8 mouse cellular contexts compared by ENCODE assay signal in the genomic region with DNA sequence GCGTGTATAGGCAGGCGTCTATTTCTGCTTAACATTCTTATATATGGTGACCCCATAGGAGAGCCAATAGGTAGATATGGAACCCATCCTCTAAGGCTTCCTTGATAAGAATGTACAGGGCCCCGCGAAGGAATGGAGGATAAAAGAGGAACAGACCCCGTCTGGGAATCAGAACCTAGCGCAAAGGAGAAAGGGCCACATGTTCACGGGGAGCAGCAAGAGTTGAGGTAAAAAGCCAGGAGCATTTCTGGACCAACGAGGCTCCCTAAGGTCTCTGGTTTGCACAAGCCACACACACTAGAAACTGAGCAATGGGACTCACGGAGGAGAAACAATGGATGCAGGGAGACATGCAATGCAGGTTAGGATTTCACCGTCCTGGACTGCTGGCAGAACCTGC. TPM values are rescaled to one million over a fixed set of nuclear protein-coding genes. Genes with fewer than 3 reads are reported as not detected.
DNase-seq lines count a peak whose midpoint lies in the region; ATAC-seq and TF ChIP-seq lines count a peak whose summit lies in the region.

No protein-coding gene starts in this region.

- TF ChIP-seq EP300 in stomach, postnatal 0 days (optimal IDR thresholded peaks at IDR 0.05), result no peak

- H3K4me3 ChIP-seq in cerebellum, adult 2 months (replicated peaks; ENCODE audit: insufficient read depth, low read depth, low read length), result peak overlapping the region; percentile 92
- H3K4me3 ChIP-seq in spleen, adult 2 months (ENCODE audit: extremely low read depth, insufficient read depth, insufficient read length), result peak overlapping the region; percentile 97
- peak overlapping the region; percentile 89 for H3K4me3 ChIP-seq in liver, embryonic 12.5 days
- peak overlapping the region; percentile 90 for H3K4me3 ChIP-seq in stomach, postnatal 0 days (ENCODE audit: low read depth, low read length)

- 3% methylated on average over 10 of the region's 10 CpGs for WGBS in cerebellum, adult 2 months
- 13% methylated on average over 10 of the region's 10 CpGs for WGBS in spleen, adult 2 months
- under 1% methylated on average over 10 of the region's 10 CpGs for WGBS in liver, embryonic 12.5 days (ENCODE audit: insufficient replicate concordance)
- WGBS in stomach, postnatal 0 days, result 3% methylated on average over 10 of the region's 10 CpGs

- H3K27me3 ChIP-seq in cerebellum, adult 2 months (ENCODE audit: control insufficient read depth, insufficient read depth, low read length), result no peaks in the 10 kb centered on the region
- no peaks in the 10 kb centered on the region for H3K27me3 ChIP-seq in spleen, adult 2 months (ENCODE audit: control insufficient read depth, insufficient read depth, low read length)
- no peaks in the 10 kb centered on the region for H3K27me3 ChIP-seq in liver, embryonic 12.5 days (replicated peaks)
- H3K27me3 ChIP-seq in stomach, postnatal 0 days (ENCODE audit: control insufficient read depth, insufficient read depth, low read length), result no peaks in the 10 kb centered on the region

- H3K36me3 ChIP-seq in spleen, adult 2 months (ENCODE audit: control insufficient read depth, insufficient read depth, low read length), result peaks cover 23% of the 10 kb centered on the region
- peaks cover 44% of the 10 kb centered on the region for H3K36me3 ChIP-seq in liver, embryonic 12.5 days
- peaks cover 26% of the 10 kb centered on the region for H3K36me3 ChIP-seq in stomach, postnatal 0 days (ENCODE audit: control insufficient read depth, insufficient read depth, low read length)

- peaks cover 28% of the 10 kb centered on the region for H3K4me1 ChIP-seq in cerebellum, adult 2 months (ENCODE audit: control insufficient read depth, insufficient read depth, low read length)
- 0 out of 2 replicates have a peak, but pooled peaks cover 3% of the 10 kb centered on the region for H3K4me1 ChIP-seq in spleen, adult 2 months (ENCODE audit: control insufficient read depth, insufficient read depth, insufficient read length)
- peaks cover 48% of the 10 kb centered on the region for H3K4me1 ChIP-seq in liver, embryonic 12.5 days
- H3K4me1 ChIP-seq in stomach, postnatal 0 days (replicated peaks; ENCODE audit: control insufficient read depth, insufficient read depth), result 0 out of 2 replicates have a peak, but pooled peaks cover 3% of the 10 kb centered on the region

- no peaks in the 10 kb centered on the region for H3K9me3 ChIP-seq in liver, embryonic 12.5 days (replicated peaks)
- H3K9me3 ChIP-seq in stomach, postnatal 0 days (ENCODE audit: control insufficient read depth, low read length), result no peaks in the 10 kb centered on the region

- H3K9ac ChIP-seq in liver, embryonic 12.5 days, result peak overlapping the region; percentile 96
- peak overlapping the region; percentile 91 for H3K9ac ChIP-seq in stomach, postnatal 0 days (ENCODE audit: low read length)

- H3K27ac ChIP-seq in cerebellum, adult 2 months (ENCODE audit: insufficient read depth, low read length), result peak overlapping the region; percentile 60; the same call in 1 of the 2 replicates
- H3K27ac ChIP-seq in spleen, adult 2 months (ENCODE audit: insufficient read depth, low read length), result no peak overlapping the region
- peak overlapping the region; percentile 93 for H3K27ac ChIP-seq in liver, embryonic 12.5 days
- peak overlapping the region; percentile 97 for H3K27ac ChIP-seq in stomach, postnatal 0 days (replicated peaks)

- DNase-seq in cerebellum, adult 2 months, result no peak
- no peak for DNase-seq in spleen, adult 2 months (ENCODE audit: low read depth in 1 of 2, low spot score in 2 of 2)
- DNase-seq in spleen, postnatal 4 days (ENCODE audit: low spot score in 2 of 2), result no peak
- DNase-seq in stomach, postnatal 0 days (ENCODE audit: low spot score), result no peak
- no peak for DNase-seq in cerebellum, postnatal 14 days

- no peak for ATAC-seq in cerebellum, adult (ENCODE audit: insufficient number of reproducible peaks, low FRiP score, low TSS enrichment)
- ATAC-seq in liver, embryonic 12.5 days, result no peak
- ATAC-seq in stomach, postnatal 0 days (ENCODE audit: low FRiP score, low TSS enrichment), result no peak
- no peak for ATAC-seq in erythroid progenitor cell, adult 5-6 weeks (replicated peaks; ENCODE audit: low FRiP score, poor library complexity, severe bottlenecking)

- no peak for TF ChIP-seq POLR2A in cerebellum, adult 2 months (IDR thresholded peaks at IDR 0.05; ENCODE audit: borderline replicate concordance, insufficient read depth, low read length)
- no peak for TF ChIP-seq POLR2A in spleen, adult 2 months (IDR thresholded peaks at IDR 0.05; ENCODE audit: low read depth, low read length)

- TF ChIP-seq CTCF in cerebellum, adult 2 months (IDR thresholded peaks at IDR 0.05; ENCODE audit: borderline replicate concordance, insufficient read depth, low read depth, low read length), result no peak
- TF ChIP-seq CTCF in spleen, adult 2 months (IDR thresholded peaks at IDR 0.05; ENCODE audit: extremely low read depth, insufficient read depth, insufficient read length, insufficient replicate concordance), result no peak
- TF ChIP-seq CTCF in stomach, postnatal 0 days (IDR thresholded peaks at IDR 0.05; ENCODE audit: low read depth), result no peak

- H3K4me2 ChIP-seq in liver, embryonic 12.5 days, result peak overlapping the region; percentile 94
- peak overlapping the region; percentile 71 for H3K4me2 ChIP-seq in stomach, postnatal 0 days (replicated peaks; ENCODE audit: low read depth)

RNA-seq across cellular contexts. Expression of a gene that starts 1.2 kb away (rescaled TPM):
- 249 and 256 TPM in 2 replicates for polyA plus RNA-seq in cerebellum, adult 2 months (2012; rRNA removed)
- polyA plus RNA-seq in spleen, adult 2 months (2012; rRNA removed), result 46.3 and 60.3 TPM in 2 replicates
- polyA plus RNA-seq in liver, embryonic 12.5 days (2016; fragmentation: Nextera tagmentation; extraction: Ambion mirVana), result 332 and 346 TPM in 2 replicates
- polyA plus RNA-seq in stomach, postnatal 0 days (2015; fragmentation: Nextera tagmentation; extraction: Ambion mirVana), result 180 TPM in 2 replicates
- total RNA-seq in erythroid progenitor cell, adult 5-6 weeks (2015; ENCODE audit: low replicate concordance), result 18.0 and 23.5 TPM in 2 replicates
- 40.8 and 44.4 TPM in 2 replicates for total RNA-seq in erythroid progenitor cell, adult 5-6 weeks (2017; ENCODE audit: low replicate concordance)

RNA-seq across cellular contexts. Expression of a gene that starts 12.6 kb away (rescaled TPM):
- 48.1 and 52.5 TPM in 2 replicates for polyA plus RNA-seq in cerebellum, adult 2 months (2012; rRNA removed)
- polyA plus RNA-seq in spleen, adult 2 months (2012; rRNA removed), result 23.0 and 32.6 TPM in 2 replicates
- 18.5 and 20.3 TPM in 2 replicates for polyA plus RNA-seq in liver, embryonic 12.5 days (2016; fragmentation: Nextera tagmentation; extraction: Ambion mirVana)
- 13.6 and 14.8 TPM in 2 replicates for polyA plus RNA-seq in stomach, postnatal 0 days (2015; fragmentation: Nextera tagmentation; extraction: Ambion mirVana)
- total RNA-seq in erythroid progenitor cell, adult 5-6 weeks (2015; ENCODE audit: low replicate concordance), result 3.6 and 37.3 TPM in 2 replicates
- total RNA-seq in erythroid progenitor cell, adult 5-6 weeks (2017; ENCODE audit: low replicate concordance), result 5.9 and 19.5 TPM in 2 replicates

RNA-seq across cellular contexts. Expression of a gene that starts 38.2 kb away (rescaled TPM):
- 52.2 and 59.6 TPM in 2 replicates for polyA plus RNA-seq in cerebellum, adult 2 months (2012; rRNA removed)
- polyA plus RNA-seq in spleen, adult 2 months (2012; rRNA removed), result 0.28 and 0.35 TPM in 2 replicates
- polyA plus RNA-seq in liver, embryonic 12.5 days (2016; fragmentation: Nextera tagmentation; extraction: Ambion mirVana), result 1.3 and 1.6 TPM in 2 replicates
- polyA plus RNA-seq in stomach, postnatal 0 days (2015; fragmentation: Nextera tagmentation; extraction: Ambion mirVana), result 2.2 and 3.4 TPM in 2 replicates
- not detected in 2 replicates for total RNA-seq in erythroid progenitor cell, adult 5-6 weeks (2015; ENCODE audit: low replicate concordance)
- not detected in 2 replicates for total RNA-seq in erythroid progenitor cell, adult 5-6 weeks (2017; ENCODE audit: low replicate concordance)

Comparison
In these comparisons a context has a peak if more than half of its experiments do, and no peak if none do; other contexts are left out.
1. RNA of a gene that starts 38.2 kb away (polyA plus RNA-seq): 52.2 to 59.6 TPM in cerebellum, adult 2 months; 2.2 to 3.4 TPM in stomach, postnatal 0 days, 1.3 to 1.6 TPM in liver, embryonic 12.5 days and 0.28 to 0.35 TPM in spleen, adult 2 months; every median in the first group is over 10 times any median in the second.
2. Peak in every context shown above with its lines, with median percentiles within 50 percentile points of each other: H3K4me3 ChIP-seq.